Mouse (Mus musculus) cortical plate, adult 2 months (tissue): Measurements from ENCODE around the gene Klhl34.

Experiments
- CTCF ChIP-seq: fragments of 200-500 bp; IDR thresholded peaks from 2 replicates; pipeline ENCODE4 v1.5.1; 2011; ENCODE audit warnings: mild to moderate bottlenecking, control low read depth, low read length; ENCODE audit not compliant: insufficient read depth; ENCODE audit errors: extremely low read depth
- POLR2A ChIP-seq: fragments of 200-500 bp; IDR thresholded peaks from 2 replicates; pipeline ENCODE4 v1.6.1; 2011; ENCODE audit warnings: mild to moderate bottlenecking, low read length, control low read depth; ENCODE audit not compliant: insufficient read depth; ENCODE audit errors: extremely low read depth

GRCm38 (mm10) chrX:157817571-157818206, 546 bp upstream of the Klhl34 start:
- TF ChIP-seq CTCF: no peak
- no peak for TF ChIP-seq POLR2A
